8 mouse cellular contexts compared by ENCODE assay signal in the genomic region with DNA sequence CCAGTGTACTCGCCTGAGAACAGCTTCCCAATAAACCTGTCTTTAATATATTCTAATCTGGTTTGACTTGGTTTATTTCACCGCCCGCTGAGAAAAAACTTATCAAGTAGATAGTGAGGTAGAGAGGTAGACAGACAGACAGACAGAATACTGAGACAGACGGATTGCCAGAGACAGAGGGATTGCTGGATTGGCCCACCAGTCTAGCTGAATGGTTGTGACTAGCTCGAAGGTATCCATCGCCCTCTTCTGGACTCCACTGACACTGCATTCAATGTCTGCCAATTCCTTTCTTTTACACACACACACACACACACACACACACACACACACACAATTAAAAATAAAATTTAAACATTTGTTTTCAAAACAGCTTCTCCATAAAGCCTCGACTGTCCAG. TPM values are rescaled to one million over a fixed set of nuclear protein-coding genes. Genes with fewer than 3 reads are reported as not detected.
DNase-seq lines count a peak whose midpoint lies in the region; ATAC-seq and TF ChIP-seq lines count a peak whose summit lies in the region.

No protein-coding gene starts in this region.

- H3K9me3 ChIP-seq in midbrain, embryonic 10.5 days (replicated peaks) = no peaks in the 10 kb centered on the region
- no peaks in the 10 kb centered on the region for H3K9me3 ChIP-seq in midbrain, embryonic 15.5 days
- no peaks in the 10 kb centered on the region for H3K9me3 ChIP-seq in limb, embryonic 14.5 days (ENCODE audit: control insufficient read depth, low read length)

- 43% methylated on average over 7 of the region's 7 CpGs for WGBS in midbrain, embryonic 10.5 days
- 44% methylated on average over 7 of the region's 7 CpGs for WGBS in midbrain, embryonic 15.5 days
- 45% methylated on average over 7 of the region's 7 CpGs for WGBS in limb, embryonic 14.5 days

- H3K4me2 ChIP-seq in midbrain, embryonic 15.5 days = no peak overlapping the region
- H3K4me2 ChIP-seq in limb, embryonic 14.5 days (replicated peaks; ENCODE audit: low read depth, low read length, severe bottlenecking) = no peak overlapping the region

- no peaks in the 10 kb centered on the region for H3K36me3 ChIP-seq in midbrain, embryonic 10.5 days
- no peaks in the 10 kb centered on the region for H3K36me3 ChIP-seq in midbrain, embryonic 15.5 days (replicated peaks)
- H3K36me3 ChIP-seq in limb, embryonic 14.5 days (ENCODE audit: control insufficient read depth, insufficient read depth, low read length) = no peaks in the 10 kb centered on the region

- H3K27ac ChIP-seq in midbrain, embryonic 10.5 days (replicated peaks) = no peak overlapping the region
- no peak overlapping the region for H3K27ac ChIP-seq in midbrain, embryonic 15.5 days
- no peak overlapping the region for H3K27ac ChIP-seq in limb, embryonic 14.5 days (replicated peaks; ENCODE audit: low read depth, low read length)

- H3K4me3 ChIP-seq in midbrain, embryonic 10.5 days = no peak overlapping the region
- no peak overlapping the region for H3K4me3 ChIP-seq in midbrain, embryonic 15.5 days
- H3K4me3 ChIP-seq in limb, embryonic 14.5 days (replicated peaks; ENCODE audit: low read length) = no peak overlapping the region

- no peak overlapping the region for H3K9ac ChIP-seq in midbrain, embryonic 15.5 days
- H3K9ac ChIP-seq in limb, embryonic 14.5 days (ENCODE audit: low read depth, low read length, severe bottlenecking) = no peak overlapping the region

- H3K4me1 ChIP-seq in midbrain, embryonic 10.5 days = no peaks in the 10 kb centered on the region
- no peaks in the 10 kb centered on the region for H3K4me1 ChIP-seq in midbrain, embryonic 15.5 days
- H3K4me1 ChIP-seq in limb, embryonic 14.5 days (ENCODE audit: control insufficient read depth, insufficient read depth, low read length) = no peaks in the 10 kb centered on the region

- TF ChIP-seq POLR2A in limb, embryonic 14.5 days (IDR thresholded peaks at IDR 0.05; ENCODE audit: borderline replicate concordance, extremely low read depth, insufficient read depth, insufficient read length) = no peak

- peak; percentile 33 to 35 for DNase-seq in cerebellum, adult 18-20 months
- DNase-seq in cerebellum, adult 9-11 months = no peak
- peak; percentile 38 for DNase-seq in midbrain, embryonic 10.5 days (ENCODE audit: low spot score)
- DNase-seq in c-Kit-positive CD71-positive TER-119-positive erythroid progenitor cells, embryonic 14.5 days (ENCODE audit: low spot score) = peak; percentile 38
- DNase-seq in induced T-regulatory cell, adult 2 months (ENCODE audit: low read depth) = peak; percentile 64
- peak; percentile 43 for DNase-seq in limb, embryonic 14.5 days (ENCODE audit: low spot score)
- peak; percentile 68 to 76 for DNase-seq in right cerebral cortex, adult 2 months (ENCODE audit: low spot score in 2 of 2)

- no peak for ATAC-seq in midbrain, embryonic 15.5 days (replicated peaks)
- no peak for ATAC-seq in limb, embryonic 14.5 days (ENCODE audit: low FRiP score, low read depth)

- H3K27me3 ChIP-seq in midbrain, embryonic 10.5 days (ENCODE audit: low read depth, poor library complexity, severe bottlenecking) = no peaks in the 10 kb centered on the region
- no peaks in the 10 kb centered on the region for H3K27me3 ChIP-seq in midbrain, embryonic 15.5 days (replicated peaks)
- H3K27me3 ChIP-seq in limb, embryonic 14.5 days (ENCODE audit: control insufficient read depth, insufficient read depth, low read length) = no peaks in the 10 kb centered on the region

RNA-seq across cellular contexts. Expression of gene Tipin, which starts 8.8 kb away (rescaled TPM):
- polyA plus RNA-seq in midbrain, embryonic 10.5 days (2016; fragmentation: Nextera tagmentation; extraction: Ambion mirVana) = 274 and 311 TPM in 2 replicates
- polyA plus RNA-seq in midbrain, embryonic 15.5 days (2015; fragmentation: Nextera tagmentation; extraction: Ambion mirVana) = 57.0 and 67.9 TPM in 2 replicates
- 92.7 and 124 TPM in 2 replicates for polyA plus RNA-seq in limb, embryonic 14.5 days (2012; rRNA removed)
- polyA plus RNA-seq in limb, embryonic 14.5 days (2014; fragmentation: Nextera tagmentation; extraction: Ambion mirVana) = 199 TPM in 2 replicates

RNA-seq across cellular contexts. Expression of gene Map2k1, which starts 19.2 kb away (rescaled TPM):
- 75.9 and 86.7 TPM in 2 replicates for polyA plus RNA-seq in midbrain, embryonic 10.5 days (2016; fragmentation: Nextera tagmentation; extraction: Ambion mirVana)
- 56.9 and 60.1 TPM in 2 replicates for polyA plus RNA-seq in midbrain, embryonic 15.5 days (2015; fragmentation: Nextera tagmentation; extraction: Ambion mirVana)
- 51.3 and 58.6 TPM in 2 replicates for polyA plus RNA-seq in limb, embryonic 14.5 days (2012; rRNA removed)
- polyA plus RNA-seq in limb, embryonic 14.5 days (2014; fragmentation: Nextera tagmentation; extraction: Ambion mirVana) = 81.3 and 82.2 TPM in 2 replicates

RNA-seq across cellular contexts. Expression of gene Uchl4, which starts 37.6 kb away (rescaled TPM):
- polyA plus RNA-seq in midbrain, embryonic 10.5 days (2016; fragmentation: Nextera tagmentation; extraction: Ambion mirVana) = 3.0 and 3.1 TPM in 2 replicates
- 2.6 and 2.7 TPM in 2 replicates for polyA plus RNA-seq in midbrain, embryonic 15.5 days (2015; fragmentation: Nextera tagmentation; extraction: Ambion mirVana)
- polyA plus RNA-seq in limb, embryonic 14.5 days (2012; rRNA removed) = 0.05 TPM in 1 of 2 replicates, not detected in the other
- polyA plus RNA-seq in limb, embryonic 14.5 days (2014; fragmentation: Nextera tagmentation; extraction: Ambion mirVana) = 1.5 and 3.4 TPM in 2 replicates
